Mouse (Mus musculus): ENCODE measurements around the gene Hrk. TPM values are rescaled to one million over a fixed set of nuclear protein-coding genes. Genes with fewer than 3 reads are reported as not detected.
A peak's percentile ranks its signal among the peaks of the same experiment; 100 is the strongest.

Hrk gene
- 0.01 and 0.02 TPM in 2 replicates for polyA plus RNA-seq (2012; rRNA removed)

DNA sequence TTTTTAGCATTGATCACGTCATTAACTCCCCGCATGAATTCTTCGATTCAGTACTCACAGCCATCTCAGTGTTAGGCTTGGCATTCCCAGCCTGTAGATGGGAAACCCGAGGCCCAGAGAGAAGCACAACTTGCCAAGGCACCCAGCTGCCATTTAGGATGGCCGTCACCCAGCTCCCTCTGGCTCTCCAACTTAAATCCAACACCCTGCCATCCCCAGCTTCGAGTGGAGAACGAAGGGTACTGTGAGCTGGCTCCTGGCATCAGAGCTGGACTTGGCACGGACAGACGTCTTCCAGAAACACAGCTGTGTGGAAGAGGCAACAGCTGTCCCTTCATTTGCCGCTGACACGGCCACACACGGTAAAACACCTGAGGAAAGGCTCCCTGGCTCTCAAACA lies at the start of gene Hrk:
Hrk (plus strand) TSS at position 68 of the 400 bp plus-strand sequence.
- no peaks in the 10 kb centered on the region for H3K4me1 ChIP-seq (ENCODE audit: control insufficient read depth, insufficient read depth, low read length)
- peaks cover 2% of the 10 kb centered on the region; the same call in 1 of the 2 replicates for H3K27me3 ChIP-seq (replicated peaks; ENCODE audit: control insufficient read depth, insufficient read depth, low read length)
- H3K36me3 ChIP-seq (ENCODE audit: control insufficient read depth, insufficient read depth, low read length): no peaks in the 10 kb centered on the region
- H3K4me3 ChIP-seq (ENCODE audit: insufficient read depth, low read depth, low read length): no peak within 1 kb of the TSS
- DNase-seq: no peak
- TF ChIP-seq POLR2A (IDR thresholded peaks at IDR 0.05; ENCODE audit: low read depth, low read length) (no peak), CTCF (conservative IDR thresholded peaks at IDR 0.05; ENCODE audit: insufficient read depth, insufficient read length, low read depth, low read length) (no peak)
- no peak within 1 kb of the TSS for H3K27ac ChIP-seq (ENCODE audit: insufficient read depth, low read depth, low read length)
- 68% methylated on average over 12 of the region's 12 CpGs for WGBS

DNA sequence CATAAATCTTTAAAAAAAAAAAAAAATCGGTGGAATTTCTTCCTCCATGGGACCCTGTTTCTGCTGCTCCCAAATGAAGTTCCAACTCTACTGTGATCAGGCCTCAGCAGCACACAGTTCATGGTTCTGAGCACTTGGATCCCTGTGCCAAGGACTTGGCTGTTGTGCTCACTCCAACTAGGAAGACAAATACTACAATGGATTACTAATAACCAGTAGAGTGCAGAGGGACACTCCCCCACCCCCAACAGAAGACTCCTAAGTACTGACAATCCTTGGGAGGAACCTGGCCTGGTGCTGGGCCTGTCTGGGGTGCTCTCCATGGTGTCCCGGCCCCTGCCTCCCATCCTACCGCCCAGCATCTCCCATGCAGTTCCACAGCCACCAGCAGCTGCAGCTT lies 46.1 kb upstream of the Hrk start:
- Histone ChIP-seq H3K4me3 (ENCODE audit: insufficient read depth, low read depth, low read length) (no peak overlapping the region), H3K4me1 (ENCODE audit: control insufficient read depth, insufficient read depth, low read length) (no peaks in the 10 kb centered on the region), H3K27ac (ENCODE audit: insufficient read depth, low read depth, low read length) (no peak overlapping the region), H3K27me3 (replicated peaks; ENCODE audit: control insufficient read depth, insufficient read depth, low read length) (no peaks in the 10 kb centered on the region), H3K36me3 (ENCODE audit: control insufficient read depth, insufficient read depth, low read length) (no peaks in the 10 kb centered on the region)
- 77% methylated on average over 3 of the region's 3 CpGs for WGBS
- peak; percentile 70 for DNase-seq
- TF ChIP-seq CTCF (conservative IDR thresholded peaks at IDR 0.05; ENCODE audit: insufficient read depth, insufficient read length, low read depth, low read length): no peak
- TF ChIP-seq POLR2A (IDR thresholded peaks at IDR 0.05; ENCODE audit: low read depth, low read length): no peak

DNA sequence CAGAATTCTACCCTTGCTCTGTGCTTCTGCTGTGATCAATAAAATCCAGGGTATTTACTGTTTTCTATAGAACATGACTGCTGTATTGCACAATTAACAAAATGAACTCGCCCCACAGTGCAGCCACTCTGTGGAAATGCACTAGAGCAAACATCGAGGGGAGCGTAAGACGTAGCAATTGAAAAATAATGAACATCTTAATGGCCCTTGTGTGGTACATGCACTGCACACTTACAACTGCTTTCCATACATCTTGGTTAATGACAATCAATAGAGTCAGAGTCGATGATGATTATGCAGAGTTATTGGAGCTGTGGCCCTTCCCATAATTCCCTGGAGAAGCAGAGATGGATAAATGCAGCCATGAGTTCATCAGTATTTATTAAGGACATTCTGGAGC lies 45.5 kb upstream of the Hrk start:
- Histone ChIP-seq H3K4me1 (ENCODE audit: control insufficient read depth, insufficient read depth, low read length) (no peaks in the 10 kb centered on the region), H3K4me3 (ENCODE audit: insufficient read depth, low read depth, low read length) (no peak overlapping the region), H3K36me3 (ENCODE audit: control insufficient read depth, insufficient read depth, low read length) (no peaks in the 10 kb centered on the region), H3K27ac (ENCODE audit: insufficient read depth, low read depth, low read length) (no peak overlapping the region), H3K27me3 (replicated peaks; ENCODE audit: control insufficient read depth, insufficient read depth, low read length) (no peaks in the 10 kb centered on the region)
- no peak for DNase-seq
- TF ChIP-seq CTCF (conservative IDR thresholded peaks at IDR 0.05; ENCODE audit: insufficient read depth, insufficient read length, low read depth, low read length) (no peak), POLR2A (IDR thresholded peaks at IDR 0.05; ENCODE audit: low read depth, low read length) (no peak)
- 95% methylated on average over 5 of the region's 5 CpGs for WGBS

DNA sequence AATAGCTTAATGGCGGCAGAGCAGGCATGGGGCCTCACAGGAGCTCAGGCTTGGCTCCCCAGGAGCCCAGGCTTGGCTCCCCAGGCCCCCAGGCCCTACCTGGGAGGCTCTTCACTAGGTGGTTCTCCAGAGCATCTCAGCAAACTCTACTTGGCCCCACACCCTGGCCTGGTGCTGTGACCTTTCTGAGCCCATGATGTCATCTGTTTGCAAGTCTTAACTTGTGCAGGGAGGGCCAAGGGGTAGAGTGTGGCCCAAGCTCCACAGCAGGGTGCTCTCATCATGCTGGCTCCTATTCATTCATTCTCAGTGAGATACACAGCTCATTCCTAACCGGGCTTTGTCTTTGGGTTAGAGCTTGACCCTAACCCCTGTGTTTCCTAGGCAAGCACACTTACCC lies 43.8 kb upstream of the Hrk start:
- H3K27ac ChIP-seq (ENCODE audit: insufficient read depth, low read depth, low read length): no peak overlapping the region
- no peak for DNase-seq
- TF ChIP-seq POLR2A (IDR thresholded peaks at IDR 0.05; ENCODE audit: low read depth, low read length): no peak
- no peak for TF ChIP-seq CTCF (conservative IDR thresholded peaks at IDR 0.05; ENCODE audit: insufficient read depth, insufficient read length, low read depth, low read length)
- H3K36me3 ChIP-seq (ENCODE audit: control insufficient read depth, insufficient read depth, low read length): no peaks in the 10 kb centered on the region
- 60% methylated on average over 2 of the region's 2 CpGs for WGBS
- no peak overlapping the region for H3K4me3 ChIP-seq (ENCODE audit: insufficient read depth, low read depth, low read length)
- no peaks in the 10 kb centered on the region for H3K4me1 ChIP-seq (ENCODE audit: control insufficient read depth, insufficient read depth, low read length)
- no peaks in the 10 kb centered on the region for H3K27me3 ChIP-seq (replicated peaks; ENCODE audit: control insufficient read depth, insufficient read depth, low read length)

DNA sequence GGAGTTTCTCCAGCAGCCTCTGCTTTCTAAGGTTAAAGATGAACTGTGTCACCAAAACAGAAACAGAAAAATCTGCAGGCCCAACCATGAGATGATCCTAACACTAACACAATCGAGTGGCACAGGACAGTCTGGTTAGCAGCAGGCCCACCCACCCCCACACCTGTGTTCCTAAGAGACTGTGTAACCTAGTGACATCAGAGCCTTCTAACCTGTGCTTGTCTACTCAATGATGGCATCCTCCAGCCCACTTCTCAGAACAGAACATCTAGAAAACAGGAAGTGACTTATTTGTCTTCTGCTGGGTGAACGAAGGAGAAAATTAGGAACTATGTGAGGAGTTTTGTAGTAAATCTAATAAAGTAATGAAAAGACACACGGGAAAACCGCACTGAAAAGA lies 42.5 kb upstream of the Hrk start:
- WGBS: 84% methylated on average over 4 of the region's 4 CpGs
- no peak overlapping the region for H3K27ac ChIP-seq (ENCODE audit: insufficient read depth, low read depth, low read length)

DNA sequence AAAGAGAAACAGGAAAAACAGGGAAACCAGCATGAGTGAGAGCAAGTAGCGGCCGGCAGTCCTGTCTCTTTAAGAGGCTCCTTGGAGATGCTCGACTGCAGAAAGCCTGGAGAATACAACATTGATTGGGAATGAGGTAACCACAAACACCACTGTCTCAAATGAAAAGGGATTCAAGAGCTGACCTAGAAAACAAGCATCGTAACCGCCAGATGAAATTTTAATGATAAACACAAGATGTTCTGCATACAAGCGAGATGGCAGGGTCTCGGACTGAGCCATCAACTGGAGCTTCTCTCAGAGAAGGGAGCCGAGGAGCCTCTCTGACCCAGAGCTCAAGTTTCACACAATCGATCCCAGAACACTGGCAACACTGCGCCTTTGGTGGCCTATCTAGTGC lies 41.4 kb upstream of the Hrk start:
- 68% methylated on average over 10 of the region's 10 CpGs for WGBS
- no peak overlapping the region for H3K4me3 ChIP-seq (ENCODE audit: insufficient read depth, low read depth, low read length)
- no peak overlapping the region for H3K27ac ChIP-seq (ENCODE audit: insufficient read depth, low read depth, low read length)
- no peaks in the 10 kb centered on the region for H3K4me1 ChIP-seq (ENCODE audit: control insufficient read depth, insufficient read depth, low read length)
- TF ChIP-seq POLR2A (IDR thresholded peaks at IDR 0.05; ENCODE audit: low read depth, low read length): no peak
- TF ChIP-seq CTCF (conservative IDR thresholded peaks at IDR 0.05; ENCODE audit: insufficient read depth, insufficient read length, low read depth, low read length): no peak
- DNase-seq: no peak
- H3K36me3 ChIP-seq (ENCODE audit: control insufficient read depth, insufficient read depth, low read length): no peaks in the 10 kb centered on the region
- H3K27me3 ChIP-seq (replicated peaks; ENCODE audit: control insufficient read depth, insufficient read depth, low read length): no peaks in the 10 kb centered on the region

More for the DNA sequence above, 42.5 kb upstream of the Hrk start:
- H3K4me1 ChIP-seq (ENCODE audit: control insufficient read depth, insufficient read depth, low read length): no peaks in the 10 kb centered on the region
- H3K27me3 ChIP-seq (replicated peaks; ENCODE audit: control insufficient read depth, insufficient read depth, low read length): no peaks in the 10 kb centered on the region
- TF ChIP-seq CTCF (conservative IDR thresholded peaks at IDR 0.05; ENCODE audit: insufficient read depth, insufficient read length, low read depth, low read length) (no peak), POLR2A (IDR thresholded peaks at IDR 0.05; ENCODE audit: low read depth, low read length) (no peak)
- H3K36me3 ChIP-seq (ENCODE audit: control insufficient read depth, insufficient read depth, low read length): no peaks in the 10 kb centered on the region
- H3K4me3 ChIP-seq (ENCODE audit: insufficient read depth, low read depth, low read length): no peak overlapping the region
- DNase-seq: no peak

DNA sequence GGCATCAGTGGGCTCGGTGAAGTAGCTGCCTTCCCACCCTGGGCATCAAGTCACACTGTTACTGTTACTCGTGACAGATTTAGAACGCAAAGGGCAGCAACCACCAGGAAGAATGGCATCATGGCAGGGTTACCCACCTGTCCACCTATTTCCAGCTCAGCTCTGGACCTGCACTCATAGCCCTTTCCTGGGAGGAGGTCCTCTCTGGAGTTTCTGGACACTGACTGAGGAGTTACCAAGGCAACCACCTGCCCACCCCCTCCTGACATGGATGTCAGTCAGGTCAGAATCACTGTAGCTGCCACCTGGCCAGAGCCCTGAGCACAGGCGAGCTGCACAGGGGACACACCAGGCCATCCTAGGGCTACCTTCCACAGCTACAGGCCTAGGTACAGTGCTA lies 37.8 kb upstream of the Hrk start:
- TF ChIP-seq POLR2A (IDR thresholded peaks at IDR 0.05; ENCODE audit: low read depth, low read length): no peak
- no peak for TF ChIP-seq CTCF (conservative IDR thresholded peaks at IDR 0.05; ENCODE audit: insufficient read depth, insufficient read length, low read depth, low read length)
- no peak for DNase-seq
- 84% methylated on average over 4 of the region's 4 CpGs for WGBS
- Histone ChIP-seq H3K27ac (ENCODE audit: insufficient read depth, low read depth, low read length) (no peak overlapping the region), H3K4me3 (ENCODE audit: insufficient read depth, low read depth, low read length) (no peak overlapping the region), H3K36me3 (ENCODE audit: control insufficient read depth, insufficient read depth, low read length) (no peaks in the 10 kb centered on the region), H3K27me3 (replicated peaks; ENCODE audit: control insufficient read depth, insufficient read depth, low read length) (no peaks in the 10 kb centered on the region), H3K4me1 (ENCODE audit: control insufficient read depth, insufficient read depth, low read length) (no peaks in the 10 kb centered on the region)

DNA sequence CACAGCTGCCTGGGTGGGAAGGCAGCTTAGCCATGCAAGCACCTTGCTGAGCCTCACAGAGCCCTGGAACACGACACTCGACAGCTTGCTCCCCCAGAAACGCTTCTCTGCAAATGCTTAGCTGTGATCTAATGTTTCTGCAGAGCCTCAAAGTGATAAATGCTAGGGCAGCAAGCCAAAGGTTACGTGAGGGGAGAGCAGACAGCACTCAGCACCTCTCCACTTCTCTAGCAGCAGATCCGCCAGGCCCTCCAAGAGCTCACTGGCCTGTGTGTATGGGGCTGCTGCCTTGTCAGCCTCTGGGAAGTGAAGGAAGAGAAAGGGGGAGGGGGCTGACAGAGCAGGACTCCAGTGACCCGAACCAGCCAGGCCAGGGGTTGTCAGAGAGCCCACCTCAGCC lies 36.2 kb upstream of the Hrk start:
- Histone ChIP-seq H3K36me3 (ENCODE audit: control insufficient read depth, insufficient read depth, low read length) (no peaks in the 10 kb centered on the region), H3K27ac (ENCODE audit: insufficient read depth, low read depth, low read length) (no peak overlapping the region), H3K27me3 (replicated peaks; ENCODE audit: control insufficient read depth, insufficient read depth, low read length) (no peaks in the 10 kb centered on the region), H3K4me1 (ENCODE audit: control insufficient read depth, insufficient read depth, low read length) (no peaks in the 10 kb centered on the region), H3K4me3 (ENCODE audit: insufficient read depth, low read depth, low read length) (no peak overlapping the region)
- TF ChIP-seq CTCF (conservative IDR thresholded peaks at IDR 0.05; ENCODE audit: insufficient read depth, insufficient read length, low read depth, low read length) (no peak), POLR2A (IDR thresholded peaks at IDR 0.05; ENCODE audit: low read depth, low read length) (no peak)
- 62% methylated on average over 6 of the region's 6 CpGs for WGBS
- no peak for DNase-seq
